Mouse (Mus musculus) midbrain, embryonic 16.5 days (tissue): Measurements from ENCODE around the gene Alpi. TPM values are rescaled to one million over a fixed set of nuclear protein-coding genes. Genes with fewer than 3 reads are reported as not detected.

Experiments
- ATAC-seq: fragments of 200-750 bp; cut with Nextera tagmentation; 2 replicates; pipeline ENCODE4 v1.8.0; 2017; ENCODE audit warnings: moderate TSS enrichment
- H3K27ac ChIP-seq: fragments of 300-500 bp; sonication (generic); 2 replicates; pipeline ENCODE4 v1.5.1; 2014; ENCODE audit warnings: mild to moderate bottlenecking, low read length, mixed read lengths
- H3K27me3 ChIP-seq: fragments of 300-500 bp; sonication (generic); 2 replicates; pipeline ENCODE4 v1.6.1; 2014; ENCODE audit warnings: low read depth, low read length, mixed read lengths; ENCODE audit not compliant: control insufficient read depth, insufficient read depth
- H3K36me3 ChIP-seq: fragments of 300-500 bp; sonication (generic); 2 replicates; pipeline ENCODE4 v1.6.1; 2014; ENCODE audit warnings: mild to moderate bottlenecking, low read length, moderate library complexity, mixed read lengths; ENCODE audit not compliant: control insufficient read depth, insufficient read depth
- H3K4me1 ChIP-seq: fragments of 300-500 bp; sonication (generic); 2 replicates; pipeline ENCODE4 v1.6.1; 2014; ENCODE audit warnings: mild to moderate bottlenecking, low read length, mixed read lengths; ENCODE audit not compliant: control insufficient read depth, insufficient read depth
- H3K4me2 ChIP-seq: fragments of 300-500 bp; sonication (generic); 2 replicates; pipeline ENCODE4 v1.6.1; 2014; ENCODE audit warnings: mild to moderate bottlenecking, low read length, mixed read lengths
- H3K4me3 ChIP-seq: fragments of 300-500 bp; sonication (generic); 2 replicates; pipeline ENCODE4 v1.5.1; 2014; ENCODE audit warnings: low read depth, mild to moderate bottlenecking, low read length, moderate library complexity, mixed read lengths
- H3K9ac ChIP-seq: fragments of 300-500 bp; sonication (generic); 2 replicates; pipeline ENCODE4 v1.6.1; 2014; ENCODE audit warnings: low read depth, low read length, mixed read lengths
- H3K9me3 ChIP-seq: fragments of 300-500 bp; sonication (generic); replicated peaks from 2 replicates; pipeline ENCODE4 v1.6.1; 2014; ENCODE audit warnings: mild to moderate bottlenecking, low read length, mixed read lengths; ENCODE audit not compliant: control insufficient read depth, poor library complexity, severe bottlenecking
- whole genome bisulfite sequencing: fragments of 180-500 bp; shearing (Covaris S2); extraction: QIAGEN DNeasy Blood & Tissue Kit; methylation state at CpG from one replicate; pipeline ENCODE4 v1.1.7; 2014; 5-methylcytosine and 5-hydroxymethylcytosine counted together
- polyA plus RNA-seq: library from polyadenylated mRNA; unstranded; fragments of >200 nt; fragmentation: Nextera tagmentation; extraction: Ambion mirVana; gene quantifications from 2 replicates; pipeline ENCODE4 v1.2.1, GENCODE M21; 2015

Alpi gene
- polyA plus RNA-seq, 1 experiment from 2014 or later = not detected

- WGBS = 46% methylated on average over 3 of the region's 3 CpGs
- Histone ChIP-seq H3K9ac (no peak overlapping the region), H3K9me3 (no peaks in the 10 kb centered on the region), H3K27ac (no peak overlapping the region), H3K27me3 (no peaks in the 10 kb centered on the region), H3K4me2 (no peak overlapping the region), H3K4me1 (no peaks in the 10 kb centered on the region), H3K36me3 (peaks cover 3% of the 10 kb centered on the region; the same call in 1 of the 2 replicates), H3K4me3 (no peak overlapping the region)
- ATAC-seq = peak; percentile 31; the same call in 1 of the 2 replicates
These were observed 51.3 kb downstream of the Alpi start for GRCm38 (mm10) chr1:87050072-87050471.

Other genes starting within 250 kb of the Alpi start
- not detected in 2 replicates for gene Alppl2, start 11.7 kb downstream of the Alpi start, polyA plus RNA-seq
- not detected in 2 replicates for gene Akp3, start 23.4 kb upstream of the Alpi start, polyA plus RNA-seq
- 14.4 and 25.7 TPM in 2 replicates for gene Ecel1, start 54.9 kb upstream of the Alpi start, polyA plus RNA-seq
- 0.34 TPM in 1 of 2 replicates, not detected in the other for gene Prss56, start 81.7 kb upstream of the Alpi start, polyA plus RNA-seq
- gene Chrnd, start 89.0 kb upstream of the Alpi start, polyA plus RNA-seq = not detected in 2 replicates
- gene Chrng, start 103.1 kb upstream of the Alpi start, polyA plus RNA-seq = not detected in 2 replicates
- gene Eif4e2, start 112.3 kb upstream of the Alpi start, polyA plus RNA-seq = 86.6 and 92.5 TPM in 2 replicates
- 0.36 and 1.4 TPM in 2 replicates for gene Efhd1, start 162.8 kb upstream of the Alpi start, polyA plus RNA-seq
- 66.4 and 75.4 TPM in 2 replicates for gene Gigyf2, start 225.4 kb upstream of the Alpi start, polyA plus RNA-seq